ENCODE assay signal across 8 mouse cellular contexts in the genomic region with DNA sequence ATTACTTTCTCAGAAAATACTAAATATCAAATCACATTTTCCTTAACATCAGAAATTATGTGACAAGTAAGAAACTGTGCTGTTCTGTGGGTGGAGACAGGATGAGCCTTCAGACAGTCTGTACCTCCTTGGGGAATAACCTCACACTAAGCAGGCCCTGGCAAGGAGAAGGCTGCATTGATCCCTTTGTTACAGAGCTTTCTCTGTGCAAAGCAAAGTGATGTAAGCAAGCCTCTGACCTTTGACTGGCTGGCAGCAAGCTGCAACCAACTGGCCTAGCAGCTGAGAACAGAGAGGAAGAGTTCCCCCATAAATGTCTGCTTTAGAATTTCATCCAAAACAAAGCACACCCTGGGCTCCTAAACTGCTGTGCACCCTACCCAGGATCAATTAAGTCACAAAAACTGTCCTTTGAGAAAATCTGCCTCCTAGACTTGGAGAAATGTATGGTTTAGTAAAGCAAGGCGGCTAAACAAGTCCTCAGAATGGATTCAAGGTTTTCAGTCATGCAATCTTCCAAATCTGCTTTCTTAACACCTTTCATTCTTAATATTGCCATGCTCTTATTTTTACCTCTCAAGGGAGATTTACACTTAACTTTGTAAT. TPM values are rescaled to one million over a fixed set of nuclear protein-coding genes. Genes with fewer than 3 reads are reported as not detected.
DNase-seq lines count a peak whose midpoint lies in the region; ATAC-seq lines count a peak whose summit lies in the region.
"Had no signal": no experiment of that assay in that cellular context is flagged by ENCODE, and none has a peak within 500 bp of the region (broad histone marks: within the 10 kb centered on the region; RNA-seq: fewer than 3 reads in every experiment).

No protein-coding gene starts in this region.

- peak; percentile 18 for DNase-seq in urinary bladder, postnatal 14 days (ENCODE audit: low spot score)
- no peak for DNase-seq in urinary bladder, postnatal 4 days (ENCODE audit: low spot score in 2 of 2)
- DNase-seq in forelimb bud, embryonic 11.5 days (ENCODE audit: low read depth, low spot score) = peak; percentile 20
- DNase-seq in kidney, postnatal 36 days = peak; percentile 68 to 75
- peak; percentile 58 for DNase-seq in yolk sac, embryonic 10.5 days (ENCODE audit: low spot score)
- DNase-seq: left cerebral cortex, postnatal 4 days had no signal

- ATAC-seq in megakaryocyte progenitor cell, adult 5-6 weeks (replicated peaks; ENCODE audit: poor library complexity) = no peak
- ATAC-seq in erythroid progenitor cell, adult 5-6 weeks (replicated peaks; ENCODE audit: low FRiP score, poor library complexity, severe bottlenecking) = no peak

RNA-seq across cellular contexts. Expression of gene Speer4f2, which starts 46.3 kb away (rescaled TPM):
- total RNA-seq in megakaryocyte progenitor cell, adult 5-6 weeks (2015) = not detected in 2 replicates
- not detected in 2 replicates for total RNA-seq in megakaryocyte progenitor cell, adult 5-6 weeks (2017)
- total RNA-seq in erythroid progenitor cell, adult 5-6 weeks (2015; ENCODE audit: low replicate concordance) = not detected in 2 replicates
- total RNA-seq in erythroid progenitor cell, adult 5-6 weeks (2017; ENCODE audit: low replicate concordance) = not detected in 2 replicates
- total RNA-seq: left cerebral cortex, postnatal 4 days had no signal

RNA-seq across cellular contexts. Expression of gene Speer4f1, which starts 56.6 kb away (rescaled TPM):
- total RNA-seq in megakaryocyte progenitor cell, adult 5-6 weeks (2015) = not detected in 2 replicates
- not detected in 2 replicates for total RNA-seq in megakaryocyte progenitor cell, adult 5-6 weeks (2017)
- not detected in 2 replicates for total RNA-seq in erythroid progenitor cell, adult 5-6 weeks (2015; ENCODE audit: low replicate concordance)
- total RNA-seq in erythroid progenitor cell, adult 5-6 weeks (2017; ENCODE audit: low replicate concordance) = not detected in 2 replicates
- total RNA-seq: left cerebral cortex, postnatal 4 days had no signal

Comparison
In these comparisons a context has a peak if more than half of its experiments do, and no peak if none do; other contexts are left out.
1. DNase-seq: peak in urinary bladder, postnatal 14 days (single experiment), forelimb bud, embryonic 11.5 days (single experiment), kidney, postnatal 36 days (2 of 2) and yolk sac, embryonic 10.5 days (single experiment); none in urinary bladder, postnatal 4 days (0 of 2).